ENCODE assay signal across 28 mouse cellular contexts in genomic region chr13:112997369-112997768, GRCm38 (mm10). TPM values are rescaled to one million over a fixed set of nuclear protein-coding genes. Genes with fewer than 3 reads are reported as not detected.
"Had no signal": no experiment of that assay in that cellular context is flagged by ENCODE, and none has a peak within 500 bp of the region (broad histone marks: within the 10 kb centered on the region; RNA-seq: fewer than 3 reads in every experiment).

No protein-coding gene starts in this region.

- H3K9me3 ChIP-seq: embryonic facial prominence, embryonic 10.5 days; embryonic facial prominence, embryonic 12.5 days; embryonic facial prominence, embryonic 13.5 days; embryonic facial prominence, embryonic 15.5 days; forebrain, embryonic 10.5 days; forebrain, embryonic 12.5 days; forebrain, embryonic 13.5 days; forebrain, embryonic 15.5 days had no signal

- H3K27ac ChIP-seq: embryonic facial prominence, embryonic 10.5 days; embryonic facial prominence, embryonic 12.5 days; embryonic facial prominence, embryonic 13.5 days; embryonic facial prominence, embryonic 15.5 days; forebrain, embryonic 10.5 days; forebrain, embryonic 12.5 days; forebrain, embryonic 13.5 days; forebrain, embryonic 15.5 days; gastrocnemius, adult 2 months; heart, adult 2 months had no signal

- DNase-seq: cerebellum, adult 2 months; cerebellum, adult 8-10 months; cerebellum, adult 9-11 months; cerebellum, postnatal 14 days; cerebellum, postnatal 25 days; cerebellum, postnatal 36 days; embryo, embryonic 11 days; forebrain, postnatal 0 days; gastrocnemius, adult 2 months; gastrocnemius, postnatal 10 days; gastrocnemius, postnatal 14 days; gastrocnemius, postnatal 25 days; gastrocnemius, postnatal 36 days; heart, adult 18-20 months; heart, adult 2 months had no signal

- H3K36me3 ChIP-seq: embryonic facial prominence, embryonic 10.5 days; embryonic facial prominence, embryonic 12.5 days; embryonic facial prominence, embryonic 13.5 days; embryonic facial prominence, embryonic 15.5 days; forebrain, embryonic 10.5 days; forebrain, embryonic 12.5 days; forebrain, embryonic 15.5 days had no signal

- H3K4me3 ChIP-seq: embryonic facial prominence, embryonic 10.5 days; embryonic facial prominence, embryonic 12.5 days; embryonic facial prominence, embryonic 13.5 days; embryonic facial prominence, embryonic 15.5 days; erythroblast, embryonic 14.5 days; forebrain, embryonic 12.5 days; gastrocnemius, adult 2 months; heart, adult 2 months had no signal

RNA-seq across cellular contexts. Expression of gene Mcidas, which starts 3.7 kb away (rescaled TPM):
- polyA plus RNA-seq: embryonic facial prominence, embryonic 11.5 days; erythroblast, embryonic 14.5 days; heart, embryonic 11.5 days had no signal

RNA-seq across cellular contexts. Expression of gene Ccno, which starts 9.8 kb away (rescaled TPM):
- polyA plus RNA-seq: erythroblast, embryonic 14.5 days had no signal

RNA-seq across cellular contexts. Expression of gene Cdc20b, which starts 37.5 kb away (rescaled TPM):
- polyA plus RNA-seq: cerebellum, adult 2 months; cortical plate, adult 2 months; embryonic facial prominence, embryonic 11.5 days; embryonic facial prominence, embryonic 12.5 days; erythroblast, embryonic 14.5 days; gonadal fat pad, adult 2 months had no signal

RNA-seq across cellular contexts. Expression of gene Gpx8, which starts 48.8 kb away (rescaled TPM):
- polyA plus RNA-seq: erythroblast, embryonic 14.5 days had no signal
